Mouse (Mus musculus) MEL (cell line): Measurements from ENCODE around the gene D5Ertd579e.

Source experiments
- CTCF ChIP-seq, 3 experiments: IDR thresholded peaks in 2 of 3; conservative IDR thresholded peaks in 1 of 3; 2 replicates each; pipeline ENCODE4 v1.5.1; 2011 to 2012; ENCODE audit warnings: low read length in 3 of 3, low read depth in 2 of 3, mild to moderate bottlenecking in 2 of 3, improper control_type of control experiment in 1 of 3, inconsistent platforms in 1 of 3, mixed read lengths in 1 of 3, moderate library complexity in 1 of 3; ENCODE audit not compliant: control insufficient read depth in 1 of 3, insufficient read depth in 1 of 3, poor library complexity in 1 of 3, severe bottlenecking in 1 of 3
- ELF1 ChIP-seq: IDR thresholded peaks from 2 replicates; pipeline ENCODE4 v1.6.1; 2014; ENCODE audit warnings: low read depth, mild to moderate bottlenecking, inconsistent platforms, low read length, improper control_type of control experiment, moderate library complexity
- JUND ChIP-seq: IDR thresholded peaks from 2 replicates; pipeline ENCODE4 v1.6.1; 2011; ENCODE audit warnings: low read depth, mild to moderate bottlenecking, improper control_type of control experiment, low read length
- MAFK ChIP-seq: IDR thresholded peaks from 2 replicates; pipeline ENCODE4 v1.6.1; 2011; ENCODE audit warnings: low read depth, mild to moderate bottlenecking, low read length, improper control_type of control experiment, borderline replicate concordance
- MXI1 ChIP-seq: IDR thresholded peaks from 2 replicates; pipeline ENCODE4 v1.6.1; 2011; ENCODE audit warnings: mild to moderate bottlenecking, low read depth, low read length, improper control_type of control experiment
- NRF1 ChIP-seq: IDR thresholded peaks from 2 replicates; pipeline ENCODE4 v1.6.1; 2014; ENCODE audit warnings: low read depth, mild to moderate bottlenecking, inconsistent platforms, low read length, improper control_type of control experiment, moderate library complexity; ENCODE audit not compliant: poor library complexity, insufficient read depth, severe bottlenecking
- POLR2A ChIP-seq, 2 experiments: IDR thresholded peaks; 2 replicates each; pipeline ENCODE4 v1.6.1; 2011 to 2012; ENCODE audit warnings: low read length in 2 of 2, mild to moderate bottlenecking in 2 of 2, control low read depth in 1 of 2, improper control_type of control experiment in 1 of 2, low read depth in 1 of 2, moderate library complexity in 1 of 2; ENCODE audit not compliant: control insufficient read depth in 1 of 2, insufficient read depth in 1 of 2, poor library complexity in 1 of 2
- POLR2AphosphoS5 ChIP-seq: IDR thresholded peaks from 2 replicates; pipeline ENCODE4 v1.6.1; 2012; ENCODE audit warnings: low read depth, borderline replicate concordance, mild to moderate bottlenecking, inconsistent platforms, low read length, moderate library complexity, mixed read lengths
- RAD21 ChIP-seq: IDR thresholded peaks from 2 replicates; pipeline ENCODE4 v1.6.1; 2011; ENCODE audit warnings: mild to moderate bottlenecking, low read depth, low read length, improper control_type of control experiment
- RCOR1 ChIP-seq: IDR thresholded peaks from 2 replicates; pipeline ENCODE4 v1.6.1; 2012; ENCODE audit warnings: low read depth, mild to moderate bottlenecking, inconsistent platforms, low read length, improper control_type of control experiment
- TCF12 ChIP-seq: IDR thresholded peaks from 2 replicates; pipeline ENCODE4 v1.6.1; 2014; ENCODE audit warnings: low read depth, mild to moderate bottlenecking, inconsistent platforms, low read length, improper control_type of control experiment, moderate library complexity
- ZMIZ1 ChIP-seq: IDR thresholded peaks from 2 replicates; pipeline ENCODE4 v1.6.1; 2012; ENCODE audit warnings: low read depth, mild to moderate bottlenecking, inconsistent platforms, low read length, improper control_type of control experiment, moderate library complexity
- ZNF384 ChIP-seq: IDR thresholded peaks from 2 replicates; pipeline ENCODE4 v1.6.1; 2012; ENCODE audit warnings: low read depth, mild to moderate bottlenecking, inconsistent platforms, low read length, improper control_type of control experiment

- peak; percentile 78 to 87; a peak in 3 of 4 replicates for TF ChIP-seq POLR2A (IDR thresholded peaks at IDR 0.05; ENCODE audit: control insufficient read depth in 1 of 2, insufficient read depth in 1 of 2, low read depth in 1 of 2, low read length in 2 of 2, poor library complexity in 1 of 2)
- TF ChIP-seq ELF1 = peak; percentile 53
- TF ChIP-seq MXI1 = peak; percentile 87
- TF ChIP-seq POLR2AphosphoS5 = no peak
- no peak for TF ChIP-seq ZMIZ1
- TF ChIP-seq JUND = no peak
- TF ChIP-seq RCOR1 = 0 out of 2 replicates have a peak, but pooled peaks have one; percentile 32
- no peak for TF ChIP-seq RAD21
- TF ChIP-seq ZNF384 = no peak
- no peak for TF ChIP-seq CTCF (IDR thresholded peaks at IDR 0.05 in 2 of 3, conservative IDR thresholded peaks at IDR 0.05 in 1 of 3; ENCODE audit: control insufficient read depth in 1 of 3, insufficient read depth in 1 of 3, low read depth in 2 of 3, low read length in 3 of 3, poor library complexity in 1 of 3, severe bottlenecking in 1 of 3)
- TF ChIP-seq MAFK = no peak
- TF ChIP-seq TCF12 = peak; percentile 50
- TF ChIP-seq NRF1 = peak; percentile 45; the same call in 1 of the 2 replicates
Observed at GRCm38 (mm10) chr5:36695461-36696231, at the start of gene D5Ertd579e.
